Mouse (Mus musculus) MEL-GATA-1-ER (cell line): ENCODE data around the gene 2410137M14Rik.
A peak's percentile ranks its signal among the peaks of the same experiment; 100 is the strongest.

Experiments
- DNase-seq: peaks from one replicate; pipeline ENCODE4 v3.0.0-alpha.2; 2012; ENCODE audit warnings: low read depth; ENCODE audit errors: extremely low read depth

2410137M14Rik gene

DNA sequence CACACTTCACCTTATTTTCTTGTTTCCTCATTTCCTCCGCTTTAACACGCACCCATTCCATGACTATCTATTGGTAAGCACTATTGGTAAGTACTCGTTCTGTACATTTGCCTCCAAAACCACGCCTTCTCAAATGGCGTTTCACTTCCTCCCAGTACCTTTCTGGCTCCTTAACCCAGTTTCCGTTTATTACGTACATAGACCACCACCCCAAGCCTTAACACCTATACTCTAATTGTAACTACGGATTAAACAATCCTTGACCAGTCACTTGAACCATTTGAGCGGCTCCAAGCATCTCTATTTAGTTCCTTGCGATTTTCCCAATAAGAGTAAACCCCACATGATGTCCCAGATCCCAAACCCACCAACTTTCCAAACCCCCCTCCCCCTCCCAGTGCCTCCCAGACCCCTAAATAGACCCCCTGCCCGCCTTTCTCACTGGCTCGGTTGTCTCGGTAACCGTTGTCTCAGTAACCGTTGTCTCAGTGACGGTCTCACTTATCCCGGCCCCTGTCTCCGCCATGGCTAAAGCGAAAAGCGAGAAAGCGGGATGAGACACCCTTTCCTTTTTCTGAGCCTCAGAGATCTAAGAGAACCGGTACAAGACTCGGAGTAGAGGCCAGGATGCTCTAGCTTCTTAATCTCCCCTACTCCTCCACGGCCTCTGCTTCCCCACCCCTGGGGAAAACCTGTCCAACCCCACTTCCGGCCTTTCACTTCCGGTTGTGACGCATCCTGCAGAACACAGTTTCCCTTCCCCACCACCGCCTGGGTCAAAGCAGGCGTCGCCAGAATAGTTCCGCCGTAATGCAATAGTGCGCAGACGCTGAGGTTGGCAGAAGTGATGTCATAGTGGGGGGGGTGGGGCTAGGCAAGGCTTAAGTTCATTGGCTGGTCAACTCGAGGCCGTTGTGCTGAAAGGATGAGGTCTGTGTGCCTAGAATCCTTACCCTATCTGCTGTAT is 29.8 kb downstream of the 2410137M14Rik start, which contains the start of gene Ppp1r11:
Ppp1r11 (minus strand) TSS at position 761 of the 967 bp plus-strand sequence.
- DNase-seq = peak; percentile 96

DNA sequence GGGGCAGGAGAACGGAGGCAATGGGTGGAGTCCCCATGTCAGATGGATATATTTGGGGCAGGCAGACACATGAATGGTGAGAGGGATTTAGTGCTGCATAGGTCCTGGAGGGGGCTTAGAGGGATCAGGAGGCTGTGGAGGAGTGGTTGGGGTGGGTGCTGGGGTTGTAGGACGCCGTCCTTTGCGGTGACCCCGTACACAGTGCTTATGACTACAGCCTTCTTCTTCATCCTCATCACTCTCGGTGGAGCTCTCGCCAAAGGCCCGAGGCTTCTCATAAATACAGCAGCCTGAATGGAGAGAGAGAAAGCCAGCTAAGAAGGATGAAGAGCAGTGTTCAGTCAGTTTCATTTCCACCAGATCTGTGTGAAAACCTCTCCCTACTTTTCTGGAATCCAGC is 31.8 kb downstream of the 2410137M14Rik start:
- DNase-seq = no peak

DNA sequence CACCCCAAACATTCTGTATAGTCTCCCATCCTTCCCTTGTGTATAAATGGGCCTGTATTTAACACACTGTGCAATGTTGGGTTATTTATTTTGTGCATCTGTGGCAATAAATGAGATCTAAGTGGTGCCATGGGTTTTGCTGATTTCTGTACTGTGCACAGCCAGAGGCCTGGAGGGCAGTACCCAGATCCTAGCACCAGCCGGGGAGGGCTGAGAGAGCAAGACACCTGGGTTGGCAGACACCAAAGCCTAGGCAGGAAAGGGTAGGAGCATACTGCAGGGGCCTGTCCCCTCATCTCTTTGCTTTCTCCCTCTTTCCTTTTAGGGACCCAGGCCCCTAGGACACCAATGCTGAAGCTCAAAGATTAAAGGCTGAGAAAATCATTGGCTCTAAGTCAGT is 32.8 kb downstream of the 2410137M14Rik start:
- DNase-seq = no peak

DNA sequence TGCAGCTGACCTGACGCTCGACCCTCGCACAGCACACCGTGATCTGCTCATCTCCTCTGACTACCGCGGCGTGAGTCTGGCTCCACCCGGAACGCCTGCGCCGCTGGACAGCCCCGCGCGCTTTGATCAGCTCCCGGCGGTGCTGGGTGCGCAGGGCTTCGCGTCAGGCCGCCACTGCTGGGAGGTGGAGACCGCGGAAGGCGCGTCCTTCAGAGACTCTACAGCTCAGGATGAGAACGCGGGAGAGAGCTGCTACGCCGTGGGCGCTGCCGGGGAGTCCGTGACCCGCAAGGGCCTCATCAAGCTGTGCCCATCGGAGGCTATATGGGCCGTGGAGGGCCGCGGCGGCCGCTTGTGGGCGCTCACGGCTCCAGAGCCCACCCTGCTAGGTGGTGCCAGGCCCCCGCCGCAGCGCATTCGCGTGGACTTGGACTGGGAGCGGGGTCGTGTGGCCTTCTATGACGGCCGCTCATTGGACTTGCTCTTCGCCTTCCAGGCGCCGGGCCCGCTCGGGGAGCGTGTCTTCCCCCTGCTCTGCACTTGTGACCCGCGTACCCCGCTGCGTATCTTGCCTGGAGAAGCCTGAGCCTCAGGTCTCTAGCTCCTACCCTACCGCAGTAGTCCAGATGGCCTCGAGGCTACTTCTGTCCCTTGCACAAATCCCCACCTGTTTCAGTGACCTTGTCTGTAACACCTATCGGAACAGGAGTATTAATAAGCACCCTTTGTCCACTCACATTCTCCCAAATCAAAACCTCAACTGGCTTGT is 33.8 kb downstream of the 2410137M14Rik start:
- no peak for DNase-seq

DNA sequence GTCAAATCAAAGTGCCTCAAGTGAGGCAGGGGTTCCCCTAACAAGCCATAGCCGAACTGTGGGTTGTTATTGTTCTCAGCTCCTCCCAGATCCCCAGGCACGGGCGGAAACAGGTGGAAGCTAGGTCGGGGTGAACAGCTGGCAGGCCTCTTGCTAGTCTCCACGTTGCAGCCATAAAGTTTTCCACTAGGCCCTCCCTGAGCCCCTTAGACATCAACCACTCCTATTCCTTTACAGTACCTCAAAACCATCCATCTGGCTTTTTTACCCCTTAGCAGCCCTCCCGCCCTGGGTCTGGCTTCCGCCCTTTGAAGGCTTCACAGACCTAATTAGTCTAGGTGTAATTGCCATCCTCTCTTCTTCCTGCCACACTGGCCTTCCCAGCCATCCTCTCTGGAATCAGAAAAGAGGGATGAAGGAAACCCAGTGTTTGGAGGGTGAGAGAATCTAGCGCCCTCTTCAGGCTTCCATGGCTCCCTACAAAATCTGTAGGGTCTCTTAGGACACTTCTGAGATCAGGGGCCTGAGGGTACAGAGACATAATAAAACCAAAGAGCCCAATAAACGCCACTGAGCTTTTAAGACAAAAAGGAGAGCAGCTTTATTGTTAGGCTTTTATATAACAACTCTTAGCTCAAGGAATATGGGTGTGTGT is 36.8 kb downstream of the 2410137M14Rik start:
- no peak for DNase-seq

DNA sequence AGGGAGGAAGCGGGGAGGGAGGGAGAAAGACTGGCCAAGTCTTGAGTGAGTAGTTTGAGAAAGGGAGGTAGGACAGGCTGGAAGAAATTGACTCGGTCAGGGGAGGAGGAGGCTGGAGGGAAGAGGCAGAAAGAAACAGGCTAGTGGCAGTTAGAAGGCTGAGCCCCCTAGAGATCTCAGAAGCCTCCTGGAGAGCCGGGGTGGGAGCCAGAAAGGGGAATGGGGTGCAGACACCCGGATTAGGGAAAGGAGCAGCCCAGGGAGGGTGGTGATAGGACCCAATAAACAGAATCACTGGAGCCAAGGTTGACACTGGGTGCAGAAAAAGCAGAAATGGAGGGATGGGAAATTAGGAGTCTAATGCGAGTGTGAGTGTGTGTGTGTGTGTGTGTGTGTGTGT is 37.3 kb downstream of the 2410137M14Rik start:
- DNase-seq = no peak

DNA sequence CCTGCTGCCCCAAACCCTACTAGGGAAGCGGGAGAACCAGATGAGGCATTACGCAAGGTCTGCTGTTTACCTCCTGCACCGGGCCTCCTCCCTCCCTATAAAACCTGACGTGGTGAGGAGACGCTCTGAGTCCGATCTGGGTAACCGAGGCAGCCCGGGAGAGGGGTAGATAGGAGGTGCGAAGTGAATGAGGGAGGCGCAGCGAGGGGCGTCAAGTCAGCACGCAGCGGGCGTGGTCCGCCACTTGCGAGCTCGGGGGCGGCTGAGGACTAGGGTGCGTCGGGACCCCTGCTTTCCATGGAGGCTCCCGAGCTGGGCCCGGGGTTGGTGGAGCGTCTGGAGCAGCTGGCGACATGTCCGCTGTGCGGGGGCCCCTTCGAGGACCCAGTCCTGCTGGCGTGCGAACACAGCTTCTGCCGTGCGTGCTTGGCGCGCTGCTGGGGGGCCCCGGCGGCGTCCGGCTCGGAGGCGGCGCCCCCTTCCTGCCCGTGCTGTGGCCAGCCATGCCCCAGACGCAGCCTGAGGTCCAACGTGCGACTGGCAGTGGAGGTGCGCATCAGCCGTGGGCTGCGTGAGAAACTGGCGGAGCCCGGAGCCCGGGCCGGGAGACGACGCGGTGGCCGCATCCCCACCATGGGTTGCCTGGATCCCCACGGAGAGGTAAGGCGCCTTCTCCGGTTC is 38.1 kb downstream of the 2410137M14Rik start, which contains the start of gene Rnf39:
Rnf39 (plus strand) TSS at position 128 of the 681 bp plus-strand sequence.
- DNase-seq = no peak

DNA sequence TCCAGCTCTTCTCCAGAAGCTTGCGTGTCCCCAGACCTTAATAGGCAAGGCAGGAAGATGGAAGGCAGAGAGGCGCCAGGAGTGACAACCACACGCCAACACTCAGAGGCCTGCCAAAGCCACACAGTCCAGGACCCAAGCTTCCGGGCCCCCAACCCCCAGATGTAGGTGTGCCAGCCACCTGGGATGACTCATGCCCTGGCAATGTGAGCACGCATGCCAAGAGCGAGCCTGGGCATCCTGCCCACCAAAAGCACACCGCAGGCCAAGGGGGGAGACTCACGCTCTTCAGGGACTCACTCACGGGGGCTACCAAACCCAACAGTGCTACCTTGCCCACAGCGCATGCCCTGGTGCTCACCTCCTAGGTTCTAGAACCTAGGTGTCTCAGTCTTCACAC is 38.6 kb downstream of the 2410137M14Rik start:
- DNase-seq = no peak

DNA sequence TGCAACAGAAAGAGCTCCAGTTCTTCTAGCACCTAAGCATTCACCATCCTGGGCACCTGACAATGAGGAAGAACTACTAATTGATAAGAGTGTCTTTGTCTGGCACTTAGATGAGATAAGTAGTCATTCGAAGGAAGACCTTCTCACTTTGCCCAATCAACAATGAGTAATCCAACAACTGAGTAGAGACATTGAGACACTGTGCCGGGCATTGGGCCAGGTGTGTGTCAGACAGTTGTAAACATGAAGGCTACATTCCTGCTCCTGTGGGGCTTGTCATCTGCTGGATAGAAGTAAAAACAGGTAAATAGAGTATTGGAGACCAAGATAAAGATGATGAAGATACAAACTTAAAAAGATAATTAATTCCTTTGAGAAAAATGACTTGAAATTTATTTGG is 43.0 kb downstream of the 2410137M14Rik start:
- DNase-seq = no peak

DNA sequence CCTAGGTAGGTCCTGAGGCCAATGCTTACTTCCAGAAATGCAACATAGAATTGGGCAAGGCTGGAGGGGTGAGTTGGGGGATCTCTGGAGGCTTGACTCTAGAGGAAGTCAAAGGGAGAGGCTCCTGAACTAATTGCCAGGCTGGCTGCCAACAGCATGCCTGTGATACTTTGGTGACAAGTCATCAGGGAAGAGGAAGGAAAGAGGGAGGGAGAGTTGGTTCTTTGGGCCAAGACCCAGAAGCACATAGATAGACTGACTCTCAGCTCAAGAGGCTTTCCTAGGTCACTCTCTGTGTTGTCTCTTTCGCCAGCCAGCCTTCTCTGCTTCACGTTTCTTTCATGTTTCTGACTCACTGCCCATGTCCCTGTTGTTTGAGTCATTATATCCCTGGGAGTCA is 49.2 kb downstream of the 2410137M14Rik start:
- DNase-seq = no peak

DNA sequence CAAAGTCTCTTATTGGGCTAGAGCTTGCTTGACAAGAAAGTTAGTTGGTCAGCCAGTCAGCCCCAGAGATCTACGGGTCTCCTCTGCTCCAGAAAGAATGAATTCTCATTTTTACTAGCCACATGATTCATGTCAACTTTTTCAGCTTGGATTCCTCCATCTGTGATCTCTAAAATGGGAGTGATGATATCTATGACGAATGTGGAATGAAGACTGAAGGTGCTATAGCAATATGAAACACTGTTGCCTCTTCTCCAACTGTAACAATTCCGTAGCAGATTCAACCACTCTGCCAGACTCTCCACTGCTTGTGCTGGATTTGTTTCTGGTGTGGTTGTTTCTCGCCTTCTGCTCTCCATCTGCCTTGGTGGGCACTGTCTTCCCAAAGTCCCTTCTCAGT is 49.9 kb downstream of the 2410137M14Rik start:
- DNase-seq = no peak

DNA sequence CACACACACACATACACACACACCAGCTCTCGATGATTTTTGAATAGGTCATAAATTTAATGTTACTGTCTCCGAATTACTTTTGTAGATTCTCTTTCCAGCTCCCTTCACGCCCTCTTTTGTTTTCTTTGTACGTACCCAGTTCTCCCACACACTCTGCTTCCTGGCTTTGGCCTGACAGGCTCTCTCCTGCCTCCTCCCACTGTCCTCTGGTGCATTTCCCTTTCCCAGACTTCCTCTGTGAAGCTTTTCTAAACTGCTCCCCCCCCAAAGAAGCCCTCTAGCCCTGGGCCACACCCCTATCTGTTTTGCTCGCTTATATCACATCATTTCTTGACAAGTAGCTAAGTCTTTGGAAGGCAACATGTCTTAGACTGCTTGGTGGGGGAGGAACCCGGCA is 50.8 kb downstream of the 2410137M14Rik start:
- DNase-seq = no peak

DNA sequence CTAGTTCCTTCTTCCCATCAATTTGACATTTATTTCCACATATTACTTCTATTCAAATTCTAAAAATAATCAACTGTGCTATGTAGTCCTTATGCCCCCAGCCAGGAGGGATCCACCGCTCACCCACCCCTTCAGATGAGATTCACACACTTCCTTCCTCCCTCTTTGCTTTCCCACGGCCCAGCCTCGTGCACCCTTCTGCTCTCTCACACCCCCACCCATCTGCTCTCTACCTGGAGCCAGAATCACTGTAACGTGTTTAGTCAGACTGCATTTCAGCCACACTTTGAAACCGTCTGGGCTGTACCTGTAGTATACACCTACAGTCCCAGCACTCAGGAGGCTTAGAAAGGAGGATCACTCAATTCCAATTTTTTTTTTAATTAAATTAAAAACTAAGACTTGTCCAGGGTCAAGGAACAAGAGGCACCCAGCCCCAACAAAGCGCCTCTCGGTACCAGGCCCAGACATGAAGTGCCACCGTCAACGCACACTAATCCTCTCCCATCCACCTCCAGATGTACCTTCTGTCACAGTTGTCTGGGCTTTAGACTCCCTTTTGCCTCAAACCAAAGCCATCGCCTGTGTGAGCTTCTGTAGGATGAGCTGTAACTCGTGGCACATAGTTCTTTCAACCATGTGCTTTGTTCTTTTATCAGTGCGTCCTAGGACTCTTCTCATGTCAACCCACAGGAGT is 51.7 kb downstream of the 2410137M14Rik start:
- no peak for DNase-seq
